Mouse (Mus musculus): ENCODE data around the gene Dguok. TPM values are rescaled to one million over a fixed set of nuclear protein-coding genes. Genes with fewer than 3 reads are reported as not detected.

The Dguok gene
- polyA plus RNA-seq, 1 experiment, result 1.3 TPM

DNA sequence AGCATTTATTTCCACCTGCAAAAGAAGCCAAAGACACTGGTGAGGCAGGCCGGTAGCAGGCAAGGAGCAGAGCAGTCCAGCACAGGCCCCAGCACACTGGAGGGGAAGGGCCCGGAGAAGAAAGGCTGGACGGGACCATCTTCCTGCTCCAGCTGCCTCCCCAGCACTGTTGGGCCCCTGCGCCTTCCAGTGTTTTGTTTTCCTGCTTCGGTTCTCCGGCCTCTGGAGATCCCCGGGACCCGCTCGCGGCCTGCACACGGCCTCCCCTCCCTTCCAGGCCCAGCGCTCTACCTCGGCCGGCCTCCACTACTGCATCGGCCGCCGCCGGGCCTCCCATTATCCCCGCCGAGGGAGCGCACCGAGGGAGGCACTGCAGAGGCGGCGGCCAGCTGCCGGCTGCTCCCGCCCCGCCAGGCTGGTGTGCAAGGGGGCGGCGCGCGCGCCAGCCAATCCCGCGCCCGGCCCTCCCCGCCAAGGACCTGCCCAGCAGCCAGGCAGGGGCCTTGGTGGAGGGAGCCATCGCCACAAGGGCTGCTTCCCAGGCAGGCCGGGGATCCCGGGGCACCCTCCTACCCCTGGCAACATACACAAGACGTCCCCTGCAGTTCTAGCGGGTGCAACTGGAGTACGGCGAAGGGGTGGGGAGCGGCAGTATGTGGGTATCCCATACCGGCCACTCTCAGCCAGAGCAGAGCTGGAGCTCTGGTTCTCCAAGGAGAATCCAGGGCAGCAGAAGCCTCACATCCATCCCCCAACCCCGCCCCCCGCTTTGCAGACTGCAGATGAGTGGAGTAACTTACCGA, 65.3 kb downstream of the Dguok start:
- H3K27me3 ChIP-seq (ENCODE audit: control insufficient read depth), result no peaks in the 10 kb centered on the region
- H3K4me1 ChIP-seq (ENCODE audit: control insufficient read depth), result peaks cover 68% of the 10 kb centered on the region
- no peak for TF ChIP-seq TAL1 (IDR thresholded peaks at IDR 0.05; ENCODE audit: low read length)
- no peak for TF ChIP-seq GATA1 (IDR thresholded peaks at IDR 0.05; ENCODE audit: low read length)
- peaks cover 57% of the 10 kb centered on the region for H3K36me3 ChIP-seq (ENCODE audit: control insufficient read depth)
- H3K9me3 ChIP-seq (ENCODE audit: control insufficient read depth, low read length), result no peaks in the 10 kb centered on the region
- H3K4me3 ChIP-seq (replicated peaks), result peak overlapping the region; percentile 89

DNA sequence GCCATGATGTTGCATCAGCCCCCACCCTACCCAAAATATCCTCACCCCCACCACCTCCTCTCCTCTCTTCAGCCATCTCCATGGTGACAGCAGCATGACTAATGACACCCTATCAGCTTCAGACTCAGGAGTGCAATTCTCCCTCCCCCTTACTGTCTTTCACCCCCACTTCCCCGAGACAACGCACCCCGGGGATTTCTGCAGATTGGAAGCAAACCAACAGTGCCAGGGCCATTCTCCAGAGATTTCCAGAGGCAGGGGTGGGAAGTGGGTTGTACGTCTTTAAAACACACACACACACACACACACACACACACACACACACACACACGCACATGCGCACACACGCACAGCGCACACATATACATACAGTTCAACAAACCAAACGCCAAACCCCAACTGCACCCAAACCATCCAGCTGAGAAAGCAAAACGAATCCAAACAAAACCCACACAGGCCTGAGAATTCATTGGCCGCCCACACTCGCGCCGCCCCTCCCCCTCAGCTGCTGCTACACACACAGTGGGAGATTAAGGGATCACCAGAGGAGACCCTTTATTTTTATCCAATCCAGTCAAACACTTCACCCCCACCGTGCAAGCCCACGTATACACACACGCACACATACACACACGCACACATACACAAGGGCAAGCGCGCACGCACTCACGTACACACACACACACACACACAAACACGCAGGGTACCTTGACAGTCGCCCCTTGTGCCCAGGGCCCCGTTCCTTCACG, 66.1 kb downstream of the Dguok start:
- Histone ChIP-seq H3K27me3 (ENCODE audit: control insufficient read depth) (no peaks in the 10 kb centered on the region), H3K9me3 (ENCODE audit: control insufficient read depth, low read length) (no peaks in the 10 kb centered on the region), H3K4me1 (ENCODE audit: control insufficient read depth) (peaks cover 67% of the 10 kb centered on the region), H3K36me3 (ENCODE audit: control insufficient read depth) (peaks cover 54% of the 10 kb centered on the region), H3K4me3 (replicated peaks) (peak overlapping the region; percentile 89)
- TF ChIP-seq TAL1 (IDR thresholded peaks at IDR 0.05; ENCODE audit: low read length) (no peak), GATA1 (IDR thresholded peaks at IDR 0.05; ENCODE audit: low read length) (no peak)

DNA sequence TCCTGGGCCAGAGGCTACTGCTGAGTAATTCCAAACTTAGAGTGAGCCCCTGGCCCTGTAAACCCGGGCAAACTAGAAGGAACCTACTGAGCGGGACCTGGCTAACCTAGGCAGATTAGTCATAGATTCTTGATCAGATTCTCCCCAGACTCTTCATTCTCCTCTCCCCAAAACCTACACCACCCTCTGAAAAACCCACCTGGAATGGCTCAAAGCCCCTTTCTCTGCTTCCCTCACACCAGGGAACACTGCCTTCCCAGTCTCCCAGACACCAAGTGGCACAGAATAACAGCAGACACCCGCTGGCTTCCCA, 66.6 kb downstream of the Dguok start:
- H3K36me3 ChIP-seq (ENCODE audit: control insufficient read depth), result peaks cover 53% of the 10 kb centered on the region
- H3K4me1 ChIP-seq (ENCODE audit: control insufficient read depth), result peaks cover 67% of the 10 kb centered on the region

DNA sequence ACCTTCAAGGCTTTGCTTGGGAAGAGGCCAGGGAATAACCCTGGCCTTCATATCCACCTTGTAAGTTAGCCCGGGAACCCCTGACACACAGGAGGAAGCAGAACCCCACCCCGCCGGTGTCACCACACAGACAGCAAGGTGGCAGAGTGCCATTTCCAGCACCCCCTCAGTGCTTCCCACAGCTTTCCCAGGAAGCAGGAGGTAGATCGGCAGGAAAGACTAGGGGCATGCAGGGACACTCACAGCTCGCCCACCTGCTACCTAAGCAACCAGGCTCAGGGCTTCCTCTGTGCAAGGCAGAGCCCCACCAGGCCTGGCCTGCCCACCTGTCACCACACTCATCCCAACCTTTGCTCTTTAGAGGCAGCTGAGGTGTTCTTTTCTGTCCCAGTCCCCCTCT, 67.0 kb downstream of the Dguok start:
- peak overlapping the region; percentile 89 for H3K4me3 ChIP-seq (replicated peaks)
- H3K9me3 ChIP-seq (ENCODE audit: control insufficient read depth, low read length), result no peaks in the 10 kb centered on the region
- H3K36me3 ChIP-seq (ENCODE audit: control insufficient read depth), result peaks cover 53% of the 10 kb centered on the region
- TF ChIP-seq TAL1 (IDR thresholded peaks at IDR 0.05; ENCODE audit: low read length) (no peak), GATA1 (IDR thresholded peaks at IDR 0.05; ENCODE audit: low read length) (no peak)
- H3K27me3 ChIP-seq (ENCODE audit: control insufficient read depth), result no peaks in the 10 kb centered on the region
- H3K4me1 ChIP-seq (ENCODE audit: control insufficient read depth), result peaks cover 65% of the 10 kb centered on the region

More for the DNA sequence above, 66.6 kb downstream of the Dguok start:
- no peaks in the 10 kb centered on the region for H3K9me3 ChIP-seq (ENCODE audit: control insufficient read depth, low read length)
- H3K27me3 ChIP-seq (ENCODE audit: control insufficient read depth), result no peaks in the 10 kb centered on the region
- no peak for TF ChIP-seq GATA1 (IDR thresholded peaks at IDR 0.05; ENCODE audit: low read length)
- TF ChIP-seq TAL1 (IDR thresholded peaks at IDR 0.05; ENCODE audit: low read length), result no peak
- H3K4me3 ChIP-seq (replicated peaks), result peak overlapping the region; percentile 89

DNA sequence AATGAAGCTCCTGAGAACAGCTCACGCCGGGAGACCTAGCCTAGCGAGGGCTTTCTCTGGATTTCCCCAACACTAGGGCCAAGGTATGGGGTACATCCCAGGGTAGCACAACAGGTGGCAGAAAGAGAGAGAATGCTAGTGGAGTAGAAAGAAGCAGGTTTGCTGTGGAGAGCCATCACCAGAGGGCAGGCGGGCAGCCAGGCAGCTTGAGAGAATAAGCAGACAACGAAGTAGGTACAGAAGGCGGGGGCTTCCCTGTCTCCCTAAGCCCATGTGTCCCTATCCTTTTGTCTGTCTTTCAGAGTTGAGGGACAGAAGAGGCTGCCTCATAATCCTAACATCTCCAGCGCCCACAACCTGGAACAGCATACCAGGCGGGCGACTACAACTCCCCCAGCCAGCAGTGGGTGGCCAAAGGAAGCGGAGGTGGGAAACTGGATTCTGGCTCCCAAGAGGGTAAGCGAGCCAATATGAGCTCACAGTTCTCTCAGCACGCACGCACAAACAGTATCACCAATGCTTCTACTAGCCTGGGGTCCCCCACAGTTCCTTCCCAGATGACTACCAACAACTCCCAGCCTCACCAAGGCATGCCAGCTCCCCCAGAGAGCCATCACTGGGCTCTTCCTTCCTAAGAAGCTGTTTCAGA, 67.5 kb downstream of the Dguok start:
- H3K36me3 ChIP-seq (ENCODE audit: control insufficient read depth), result peaks cover 52% of the 10 kb centered on the region
- no peak overlapping the region for H3K4me3 ChIP-seq (replicated peaks)
- H3K4me1 ChIP-seq (ENCODE audit: control insufficient read depth), result peaks cover 61% of the 10 kb centered on the region
- H3K27me3 ChIP-seq (ENCODE audit: control insufficient read depth), result no peaks in the 10 kb centered on the region
- TF ChIP-seq GATA1 (IDR thresholded peaks at IDR 0.05; ENCODE audit: low read length) (no peak), TAL1 (IDR thresholded peaks at IDR 0.05; ENCODE audit: low read length) (no peak)
- no peaks in the 10 kb centered on the region for H3K9me3 ChIP-seq (ENCODE audit: control insufficient read depth, low read length)

DNA sequence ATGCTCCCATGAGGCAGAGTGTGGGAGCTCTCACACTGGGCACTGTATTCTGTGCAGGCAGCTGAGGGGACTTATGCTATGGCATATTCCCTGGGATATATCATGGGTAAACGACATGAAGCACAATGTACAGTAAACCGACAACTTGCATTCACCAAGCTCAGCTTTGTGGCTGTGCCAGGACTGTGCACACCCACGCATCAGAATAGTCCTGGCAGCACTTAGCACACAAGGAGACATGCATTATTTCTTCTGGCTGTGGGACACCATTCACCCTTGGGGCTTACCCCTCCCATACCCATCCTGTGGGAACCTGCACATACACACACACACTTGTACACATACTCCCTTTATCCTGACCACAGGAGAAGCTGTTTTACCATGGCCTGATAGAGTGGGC, 68.2 kb downstream of the Dguok start:
- H3K4me1 ChIP-seq (ENCODE audit: control insufficient read depth), result peaks cover 55% of the 10 kb centered on the region

DNA sequence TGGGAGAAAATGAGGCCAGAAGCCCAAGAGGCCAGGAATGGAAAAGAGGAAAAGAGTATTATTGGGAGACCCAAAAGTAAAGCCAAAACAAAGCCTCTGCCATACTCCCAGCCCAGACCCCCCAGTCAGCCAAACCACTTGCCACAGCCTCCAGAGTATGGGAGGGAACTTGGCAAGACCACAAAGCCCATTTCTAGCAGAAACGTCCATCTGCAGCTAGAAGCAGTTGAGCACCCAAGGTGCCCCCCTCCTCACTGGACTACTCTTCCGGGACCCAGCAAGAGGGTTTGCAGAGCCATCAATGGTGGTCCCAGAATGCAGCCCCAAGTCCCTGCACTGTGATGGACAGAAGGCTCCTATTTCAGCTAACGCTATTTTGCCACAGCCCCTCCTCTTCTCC, 69.0 kb downstream of the Dguok start:
- peaks cover 55% of the 10 kb centered on the region for H3K36me3 ChIP-seq (ENCODE audit: control insufficient read depth)
- no peak for TF ChIP-seq GATA1 (IDR thresholded peaks at IDR 0.05; ENCODE audit: low read length)
- no peak for TF ChIP-seq TAL1 (IDR thresholded peaks at IDR 0.05; ENCODE audit: low read length)
- H3K27me3 ChIP-seq (ENCODE audit: control insufficient read depth), result no peaks in the 10 kb centered on the region
- H3K4me3 ChIP-seq (replicated peaks), result no peak overlapping the region
- peaks cover 48% of the 10 kb centered on the region for H3K4me1 ChIP-seq (ENCODE audit: control insufficient read depth)
- H3K9me3 ChIP-seq (ENCODE audit: control insufficient read depth, low read length), result no peaks in the 10 kb centered on the region

More for the DNA sequence above, 68.2 kb downstream of the Dguok start:
- Histone ChIP-seq H3K4me3 (replicated peaks) (no peak overlapping the region), H3K9me3 (ENCODE audit: control insufficient read depth, low read length) (no peaks in the 10 kb centered on the region), H3K27me3 (ENCODE audit: control insufficient read depth) (no peaks in the 10 kb centered on the region), H3K36me3 (ENCODE audit: control insufficient read depth) (peaks cover 53% of the 10 kb centered on the region)
- no peak for TF ChIP-seq GATA1 (IDR thresholded peaks at IDR 0.05; ENCODE audit: low read length)
- TF ChIP-seq TAL1 (IDR thresholded peaks at IDR 0.05; ENCODE audit: low read length), result no peak

DNA sequence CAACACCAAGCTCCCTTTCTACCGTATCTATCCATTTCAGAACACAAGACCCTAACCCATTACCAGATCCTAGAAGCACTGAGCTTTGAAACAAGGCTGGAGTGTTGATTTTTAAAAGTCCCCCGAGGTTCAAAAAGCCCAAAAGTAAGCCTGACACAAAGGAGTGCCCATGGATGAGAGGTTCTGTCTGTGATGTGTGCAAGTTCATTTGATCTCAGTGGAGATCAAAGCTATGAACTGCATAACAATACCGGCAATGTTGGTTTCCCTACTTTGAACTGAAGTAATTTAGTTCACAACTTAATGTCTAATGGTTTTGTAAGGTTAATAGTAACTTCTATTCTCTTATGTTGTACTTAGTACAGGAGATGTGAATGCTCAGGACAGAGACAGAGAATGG, 69.5 kb downstream of the Dguok start:
- H3K36me3 ChIP-seq (ENCODE audit: control insufficient read depth), result peaks cover 56% of the 10 kb centered on the region

DNA sequence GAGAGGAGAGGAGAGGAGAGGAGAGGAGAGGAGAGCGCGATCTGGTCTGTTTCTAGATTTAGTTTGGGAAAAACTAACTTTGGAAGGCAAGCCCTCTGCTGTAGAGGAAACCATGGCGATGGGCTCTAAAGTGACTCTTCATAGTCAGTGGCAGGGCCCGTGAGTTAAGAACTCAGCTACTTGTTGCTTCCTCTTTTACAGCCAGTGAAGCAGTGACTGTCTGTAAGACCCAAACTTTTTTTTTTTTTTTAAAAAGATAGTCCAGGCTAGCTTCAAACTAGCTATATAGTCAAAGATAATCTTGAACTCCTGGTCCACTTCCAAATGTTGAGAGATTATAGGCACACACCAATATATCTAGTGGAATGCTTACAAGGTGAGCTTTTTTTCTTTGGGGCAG, 70.2 kb downstream of the Dguok start:
- no peaks in the 10 kb centered on the region for H3K27me3 ChIP-seq (ENCODE audit: control insufficient read depth)
- TF ChIP-seq GATA1 (IDR thresholded peaks at IDR 0.05; ENCODE audit: low read length) (no peak), TAL1 (IDR thresholded peaks at IDR 0.05; ENCODE audit: low read length) (no peak)
- peaks cover 35% of the 10 kb centered on the region for H3K4me1 ChIP-seq (ENCODE audit: control insufficient read depth)
- H3K9me3 ChIP-seq (ENCODE audit: control insufficient read depth, low read length), result no peaks in the 10 kb centered on the region
- H3K4me3 ChIP-seq (replicated peaks), result no peak overlapping the region
- peaks cover 60% of the 10 kb centered on the region for H3K36me3 ChIP-seq (ENCODE audit: control insufficient read depth)

More for the DNA sequence above, 69.5 kb downstream of the Dguok start:
- H3K4me3 ChIP-seq (replicated peaks), result no peak overlapping the region
- peaks cover 42% of the 10 kb centered on the region for H3K4me1 ChIP-seq (ENCODE audit: control insufficient read depth)
- no peaks in the 10 kb centered on the region for H3K27me3 ChIP-seq (ENCODE audit: control insufficient read depth)
- H3K9me3 ChIP-seq (ENCODE audit: control insufficient read depth, low read length), result no peaks in the 10 kb centered on the region
- no peak for TF ChIP-seq GATA1 (IDR thresholded peaks at IDR 0.05; ENCODE audit: low read length)
- TF ChIP-seq TAL1 (IDR thresholded peaks at IDR 0.05; ENCODE audit: low read length), result no peak
